Mouse (Mus musculus): Measurements from ENCODE around the gene Tbl1x.

GRCm38 (mm10) chrX:77548951-77549350 lies 38.1 kb downstream of the Tbl1x start:
- TF ChIP-seq CTCF (IDR thresholded peaks at IDR 0.05; ENCODE audit: extremely low read depth, insufficient read depth, insufficient read length, insufficient replicate concordance) (no peak), POLR2A (IDR thresholded peaks at IDR 0.05; ENCODE audit: low read depth, low read length) (no peak)

Measured in spleen, adult 2 months (tissue).